Mouse (Mus musculus): ENCODE measurements around the gene Cmip. TPM values are rescaled to one million over a fixed set of nuclear protein-coding genes. Genes with fewer than 3 reads are reported as not detected.

Gene Cmip
- polyA plus RNA-seq, 1 experiment from 2014 or later, result 20.8 TPM

- H3K9me3 ChIP-seq, result no peaks in the 10 kb centered on the region
- H3K9ac ChIP-seq (replicated peaks), result no peak overlapping the region
- no peak overlapping the region for H3K27ac ChIP-seq
- H3K4me2 ChIP-seq, result no peak overlapping the region
- 88% methylated on average over 21 of the region's 21 CpGs for WGBS
- peaks cover 94% of the 10 kb centered on the region for H3K36me3 ChIP-seq
- no peak for ATAC-seq (ENCODE audit: insufficient number of reproducible peaks, insufficient read depth, low FRiP score, low TSS enrichment, low read depth)
- no peak overlapping the region for H3K4me3 ChIP-seq (replicated peaks)
- H3K4me1 ChIP-seq (replicated peaks), result no peaks in the 10 kb centered on the region
- no peaks in the 10 kb centered on the region for H3K27me3 ChIP-seq
Measured at GRCm38 (mm10) chr8:117428524-117429162, 171.8 kb downstream of the Cmip start.

GRCm38 (mm10) chr8:117430624-117431023 is 173.8 kb downstream of the Cmip start:
- H3K9me3 ChIP-seq, result no peaks in the 10 kb centered on the region
- no peaks in the 10 kb centered on the region for H3K27me3 ChIP-seq
- H3K36me3 ChIP-seq, result peaks cover 92% of the 10 kb centered on the region
- H3K4me2 ChIP-seq, result no peak overlapping the region
- no peak overlapping the region for H3K27ac ChIP-seq
- H3K4me3 ChIP-seq (replicated peaks), result no peak overlapping the region
- no peak overlapping the region for H3K9ac ChIP-seq (replicated peaks)
- ATAC-seq (ENCODE audit: insufficient number of reproducible peaks, insufficient read depth, low FRiP score, low TSS enrichment, low read depth), result no peak
- 90% methylated on average over 4 of the region's 4 CpGs for WGBS
- no peaks in the 10 kb centered on the region for H3K4me1 ChIP-seq (replicated peaks)

GRCm38 (mm10) chr8:117431554-117431953 is 174.7 kb downstream of the Cmip start:
- WGBS, result 90% methylated on average over 3 of the region's 3 CpGs
- no peak overlapping the region for H3K4me3 ChIP-seq (replicated peaks)
- H3K36me3 ChIP-seq, result peaks cover 92% of the 10 kb centered on the region
- no peak overlapping the region for H3K27ac ChIP-seq
- H3K27me3 ChIP-seq, result no peaks in the 10 kb centered on the region
- no peak overlapping the region for H3K9ac ChIP-seq (replicated peaks)
- H3K4me2 ChIP-seq, result no peak overlapping the region
- ATAC-seq (ENCODE audit: insufficient number of reproducible peaks, insufficient read depth, low FRiP score, low TSS enrichment, low read depth), result no peak
- no peaks in the 10 kb centered on the region for H3K4me1 ChIP-seq (replicated peaks)
- no peaks in the 10 kb centered on the region for H3K9me3 ChIP-seq

- Histone ChIP-seq H3K4me2 (no peak overlapping the region), H3K9me3 (no peaks in the 10 kb centered on the region), H3K4me3 (replicated peaks) (no peak overlapping the region), H3K36me3 (peaks cover 92% of the 10 kb centered on the region), H3K27me3 (no peaks in the 10 kb centered on the region), H3K9ac (replicated peaks) (no peak overlapping the region), H3K27ac (no peak overlapping the region), H3K4me1 (replicated peaks) (no peaks in the 10 kb centered on the region)
- 79% methylated on average over 8 of the region's 8 CpGs for WGBS
- no peak for ATAC-seq (ENCODE audit: insufficient number of reproducible peaks, insufficient read depth, low FRiP score, low TSS enrichment, low read depth)
Measured at GRCm38 (mm10) chr8:117432111-117432510, 175.2 kb downstream of the Cmip start.

- Histone ChIP-seq H3K4me3 (replicated peaks) (no peak overlapping the region), H3K27ac (no peak overlapping the region), H3K4me2 (no peak overlapping the region), H3K9ac (replicated peaks) (no peak overlapping the region), H3K4me1 (replicated peaks) (no peaks in the 10 kb centered on the region), H3K9me3 (no peaks in the 10 kb centered on the region), H3K36me3 (peaks cover 95% of the 10 kb centered on the region), H3K27me3 (no peaks in the 10 kb centered on the region)
- WGBS, result 88% methylated on average over 10 of the region's 10 CpGs
- ATAC-seq (ENCODE audit: insufficient number of reproducible peaks, insufficient read depth, low FRiP score, low TSS enrichment, low read depth), result no peak
Measured at GRCm38 (mm10) chr8:117433968-117434367, 177.1 kb downstream of the Cmip start.

- H3K27ac ChIP-seq, result no peak overlapping the region
- H3K4me1 ChIP-seq (replicated peaks), result no peaks in the 10 kb centered on the region
- H3K36me3 ChIP-seq, result peaks cover 88% of the 10 kb centered on the region
- no peak overlapping the region for H3K9ac ChIP-seq (replicated peaks)
- H3K27me3 ChIP-seq, result no peaks in the 10 kb centered on the region
- no peak overlapping the region for H3K4me2 ChIP-seq
- WGBS, result 97% methylated on average over 15 of the region's 15 CpGs
- ATAC-seq (ENCODE audit: insufficient number of reproducible peaks, insufficient read depth, low FRiP score, low TSS enrichment, low read depth), result no peak
- no peaks in the 10 kb centered on the region for H3K9me3 ChIP-seq
- H3K4me3 ChIP-seq (replicated peaks), result no peak overlapping the region
Measured at GRCm38 (mm10) chr8:117436786-117437185, 179.9 kb downstream of the Cmip start.

- ATAC-seq (ENCODE audit: insufficient number of reproducible peaks, insufficient read depth, low FRiP score, low TSS enrichment, low read depth), result no peak
- Histone ChIP-seq H3K27ac (no peak overlapping the region), H3K9me3 (no peaks in the 10 kb centered on the region), H3K9ac (replicated peaks) (no peak overlapping the region), H3K4me3 (replicated peaks) (no peak overlapping the region), H3K4me1 (replicated peaks) (no peaks in the 10 kb centered on the region), H3K36me3 (peaks cover 80% of the 10 kb centered on the region), H3K4me2 (no peak overlapping the region), H3K27me3 (no peaks in the 10 kb centered on the region)
- 76% methylated on average over 5 of the region's 5 CpGs for WGBS
Measured at GRCm38 (mm10) chr8:117437616-117438015, 180.8 kb downstream of the Cmip start.

GRCm38 (mm10) chr8:117440317-117440716 is 183.5 kb downstream of the Cmip start:
- Histone ChIP-seq H3K4me3 (replicated peaks) (no peak overlapping the region), H3K4me2 (no peak overlapping the region), H3K36me3 (peaks cover 72% of the 10 kb centered on the region), H3K4me1 (replicated peaks) (peaks cover 4% of the 10 kb centered on the region; the same call in 1 of the 2 replicates), H3K9ac (replicated peaks) (no peak overlapping the region), H3K9me3 (no peaks in the 10 kb centered on the region), H3K27me3 (no peaks in the 10 kb centered on the region), H3K27ac (no peak overlapping the region)
- 93% methylated on average over 14 of the region's 14 CpGs for WGBS
- no peak for ATAC-seq (ENCODE audit: insufficient number of reproducible peaks, insufficient read depth, low FRiP score, low TSS enrichment, low read depth)

GRCm38 (mm10) chr8:117440759-117441158 is 183.9 kb downstream of the Cmip start:
- 96% methylated on average over 6 of the region's 6 CpGs for WGBS
- Histone ChIP-seq H3K9ac (replicated peaks) (no peak overlapping the region), H3K4me3 (replicated peaks) (no peak overlapping the region), H3K9me3 (no peaks in the 10 kb centered on the region), H3K36me3 (peaks cover 72% of the 10 kb centered on the region), H3K4me2 (no peak overlapping the region), H3K27me3 (no peaks in the 10 kb centered on the region), H3K27ac (no peak overlapping the region), H3K4me1 (replicated peaks) (peaks cover 8% of the 10 kb centered on the region)
- ATAC-seq (ENCODE audit: insufficient number of reproducible peaks, insufficient read depth, low FRiP score, low TSS enrichment, low read depth), result no peak

GRCm38 (mm10) chr8:117445507-117445906 is 188.6 kb downstream of the Cmip start:
- Histone ChIP-seq H3K4me2 (no peak overlapping the region), H3K9ac (replicated peaks) (no peak overlapping the region), H3K27me3 (no peaks in the 10 kb centered on the region), H3K9me3 (no peaks in the 10 kb centered on the region), H3K4me3 (replicated peaks) (no peak overlapping the region), H3K36me3 (peaks cover 64% of the 10 kb centered on the region), H3K27ac (0 out of 2 replicates have a peak overlapping the region, but pooled peaks have one; percentile 41), H3K4me1 (replicated peaks) (peaks cover 18% of the 10 kb centered on the region)
- ATAC-seq (ENCODE audit: insufficient number of reproducible peaks, insufficient read depth, low FRiP score, low TSS enrichment, low read depth), result no peak; the same call in 1 of the 2 replicates
- WGBS, result 63% methylated on average over 5 of the region's 5 CpGs

- WGBS, result 30% methylated on average over 15 of the region's 15 CpGs
- Histone ChIP-seq H3K4me2 (no peak overlapping the region), H3K27me3 (no peaks in the 10 kb centered on the region), H3K4me1 (replicated peaks) (peaks cover 18% of the 10 kb centered on the region), H3K27ac (peak overlapping the region; percentile 50; the same call in 1 of the 2 replicates), H3K9me3 (no peaks in the 10 kb centered on the region), H3K9ac (replicated peaks) (no peak overlapping the region), H3K36me3 (peaks cover 67% of the 10 kb centered on the region), H3K4me3 (replicated peaks) (no peak overlapping the region)
- ATAC-seq (ENCODE audit: insufficient number of reproducible peaks, insufficient read depth, low FRiP score, low TSS enrichment, low read depth), result no peak
Measured at GRCm38 (mm10) chr8:117446344-117446997, 189.6 kb downstream of the Cmip start.
